Mouse (Mus musculus) gastrocnemius, adult 2 months (tissue): ENCODE measurements around the gene Tmem259. TPM values are rescaled to one million over a fixed set of nuclear protein-coding genes. Genes with fewer than 3 reads are reported as not detected.
A peak's percentile ranks its signal among the peaks of the same experiment; 100 is the strongest.

Experiments
- DNase-seq: peaks from one replicate; pipeline ENCODE4 v3.0.0; 2022
- H3K27ac ChIP-seq: fragments of 200-600 bp; 2 replicates; pipeline ENCODE4 v1.8.1; 2022; ENCODE audit warnings: mild to moderate bottlenecking
- H3K4me3 ChIP-seq: fragments of 200-600 bp; 2 replicates; pipeline ENCODE4 v1.8.1; 2022; ENCODE audit warnings: mild to moderate bottlenecking, moderate library complexity
- CTCF ChIP-seq: fragments of 200-600 bp; IDR thresholded peaks from 2 replicates; pipeline ENCODE4 v1.8.1; 2022; ENCODE audit warnings: antibody characterized with exemption, mild to moderate bottlenecking, moderate library complexity
- intact Hi-C: fragments of 180-260 bp; cut with DNase I; formaldehyde crosslinking; loops from one replicate; pipeline ENCODE4 v1.15.1; 2025
- total RNA-seq, 2 experiments: library from RNA; stranded (reverse); gene quantifications; 2 replicates each; pipeline ENCODE4 v1.2.3; 2021

The Tmem259 gene
- total RNA-seq, 2 experiments from 2014 or later, result 70.9 to 75.1 TPM

DNA sequence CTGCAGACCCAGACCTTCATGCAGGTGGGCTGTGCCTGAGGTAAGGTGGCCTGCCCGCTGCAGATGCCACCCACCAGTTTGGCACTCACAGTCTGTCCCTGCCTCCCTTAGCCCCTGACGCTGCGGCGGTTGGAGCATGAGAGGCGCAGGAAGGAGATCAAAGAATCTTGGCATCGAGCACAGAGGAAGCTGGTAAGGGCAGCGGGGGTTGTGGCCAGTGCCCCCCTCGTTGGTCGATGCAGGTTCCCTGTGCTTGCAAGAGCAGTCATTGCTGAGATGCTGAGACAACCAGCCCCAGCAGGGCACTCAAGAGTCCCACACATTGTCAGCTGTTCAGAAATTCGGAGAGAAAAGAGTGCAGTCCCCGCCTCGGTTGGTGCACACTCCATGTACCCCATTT is 38.0 kb upstream of the Tmem259 start:
- no peak for DNase-seq
- Histone ChIP-seq H3K27ac (no peak overlapping the region), H3K4me3 (no peak overlapping the region)
- TF ChIP-seq CTCF, result no peak
- intact Hi-C loops, result no loop called here

DNA sequence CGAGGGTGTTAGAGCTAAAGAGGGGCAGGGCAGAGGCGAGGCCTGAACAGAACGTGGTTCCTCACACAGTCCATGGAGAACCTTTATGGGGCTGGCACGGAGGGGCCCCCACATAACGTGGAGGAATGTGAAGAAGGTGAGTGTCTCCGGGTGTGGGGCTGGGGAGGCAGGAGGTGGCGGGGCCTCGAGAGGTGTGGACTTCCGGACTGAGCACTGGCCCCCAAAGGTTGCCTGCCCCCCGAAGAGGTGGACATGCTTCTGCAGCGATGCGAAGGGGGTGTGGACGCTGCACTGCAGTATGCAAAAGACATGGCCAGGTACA is 37.2 kb upstream of the Tmem259 start:
- Histone ChIP-seq H3K27ac (no peak overlapping the region), H3K4me3 (no peak overlapping the region)
- no peak for TF ChIP-seq CTCF
- DNase-seq, result no peak
- intact Hi-C loops, result no loop called here

DNA sequence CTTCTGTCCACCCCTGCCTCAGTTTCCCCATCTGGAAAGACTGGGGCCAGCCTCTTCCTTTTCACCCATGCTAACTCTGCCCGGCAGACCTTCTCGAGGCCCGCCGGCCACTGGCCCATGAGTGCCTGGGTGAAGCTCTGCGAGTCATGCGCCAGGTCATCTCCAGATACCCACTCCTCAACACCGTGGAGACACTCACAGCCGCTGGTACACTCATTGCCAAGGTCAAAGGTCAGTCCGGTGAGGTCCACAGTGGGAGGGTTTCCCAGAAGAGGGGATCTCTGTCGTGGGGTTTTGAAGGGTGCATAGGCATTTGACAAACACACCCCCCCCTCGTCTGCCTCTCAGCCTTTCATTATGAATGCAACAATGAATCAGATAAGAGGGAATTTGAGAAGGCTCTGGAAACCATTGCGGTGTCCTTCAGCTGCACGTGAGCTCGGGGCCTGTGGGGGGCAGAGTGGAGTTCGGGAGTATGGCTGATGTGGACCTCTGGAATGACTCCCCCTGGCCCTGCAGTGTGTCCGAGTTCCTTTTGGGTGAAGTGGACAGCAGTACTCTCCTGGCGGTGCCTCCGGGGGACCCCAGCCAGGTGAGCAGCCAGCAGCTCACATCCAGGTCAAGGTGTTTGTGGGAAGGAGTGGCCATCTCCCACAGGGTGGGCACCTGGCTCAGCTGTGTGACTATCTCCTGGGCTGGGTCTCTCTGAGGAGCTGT is 36.6 kb upstream of the Tmem259 start:
- Histone ChIP-seq H3K4me3 (no peak overlapping the region), H3K27ac (no peak overlapping the region)
- TF ChIP-seq CTCF, result no peak
- DNase-seq, result no peak
- intact Hi-C loops, result no loop called here

DNA sequence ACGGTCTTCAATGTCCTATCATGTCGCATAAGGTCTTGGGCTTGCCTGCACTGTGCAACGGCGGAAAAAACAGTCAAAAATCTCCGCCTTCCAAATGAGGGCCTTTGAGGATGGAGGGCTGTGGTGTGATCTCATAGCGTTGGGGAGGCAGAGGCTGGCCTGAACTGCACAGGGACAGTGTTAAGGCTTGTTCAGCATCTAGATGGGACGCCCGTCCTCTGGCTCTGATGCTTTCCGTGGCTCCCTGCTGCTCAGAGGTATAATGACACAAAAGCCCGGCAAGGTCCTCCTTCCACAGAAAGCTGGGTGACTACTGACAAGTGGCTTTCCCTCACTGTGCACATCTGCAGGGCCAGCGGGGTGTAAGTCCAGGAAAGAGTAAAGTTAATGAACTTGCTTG is 36.1 kb upstream of the Tmem259 start:
- no peak for TF ChIP-seq CTCF
- intact Hi-C loops, result no loop called here
- peak overlapping the region; percentile 69 for H3K27ac ChIP-seq
- H3K4me3 ChIP-seq, result peak overlapping the region; percentile 50
- no peak for DNase-seq

DNA sequence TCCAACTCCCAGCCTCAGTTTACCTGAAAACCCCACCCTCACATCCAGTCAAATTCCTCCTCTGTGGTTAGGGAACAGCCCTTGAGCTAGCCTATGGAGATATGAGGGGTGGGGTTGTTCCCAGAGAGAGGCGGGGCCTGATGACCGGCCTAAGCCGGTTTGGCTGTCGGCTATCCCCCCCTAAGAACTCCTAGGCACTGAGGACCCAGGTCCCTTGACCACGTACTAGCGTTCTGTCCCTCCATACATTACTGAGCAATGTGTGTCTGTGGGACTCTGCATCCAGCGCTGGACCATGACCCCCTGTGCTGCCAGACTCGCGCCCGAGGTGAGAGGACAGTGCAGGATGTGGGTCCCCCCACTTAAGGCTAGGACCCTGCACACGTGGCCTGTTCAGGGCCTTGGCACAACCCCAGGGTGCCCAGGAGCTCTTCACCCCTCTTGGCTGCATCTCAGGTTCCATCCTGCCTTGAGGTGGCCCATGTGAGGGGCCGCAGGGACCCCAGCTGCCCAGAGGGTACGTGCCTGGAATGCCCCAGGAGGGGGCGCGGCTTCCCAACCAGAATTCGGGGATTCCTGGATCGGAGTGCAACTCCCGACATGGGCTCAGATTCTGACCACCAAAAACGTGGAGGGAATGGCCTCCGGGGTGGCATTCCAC is 35.5 kb upstream of the Tmem259 start:
- intact Hi-C loops, result no loop called here
- Histone ChIP-seq H3K27ac (peak overlapping the region; percentile 69), H3K4me3 (peak overlapping the region; percentile 50)
- no peak for DNase-seq
- TF ChIP-seq CTCF, result peak; percentile 6; the same call in 1 of the 2 replicates

DNA sequence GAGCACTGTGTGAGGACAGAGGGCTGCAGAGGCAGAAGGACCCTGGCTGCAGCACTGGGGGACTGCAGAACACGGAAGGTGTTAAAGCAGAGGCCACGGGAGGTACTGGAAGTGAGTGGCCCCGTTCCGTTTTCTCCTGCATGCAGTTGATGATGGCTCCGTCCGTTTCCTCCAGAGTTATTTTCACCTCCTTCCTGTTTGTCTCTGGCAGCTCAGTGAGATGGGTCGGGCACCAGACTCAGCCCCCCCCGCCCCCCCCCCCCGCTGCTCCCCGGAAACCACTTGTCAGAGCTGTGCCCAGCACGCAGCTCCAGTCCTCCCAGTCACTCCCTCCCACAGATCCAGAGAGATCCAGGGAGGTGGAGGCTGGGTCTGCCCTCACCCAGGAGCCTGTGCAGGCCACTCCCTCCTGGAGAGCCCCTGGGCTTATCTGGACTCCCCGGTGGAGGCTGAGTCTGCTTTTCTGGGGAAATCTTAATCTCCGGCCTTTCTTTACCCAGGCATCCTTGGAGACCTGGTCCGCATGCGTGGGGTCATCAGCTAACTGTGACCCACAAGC is 34.7 kb upstream of the Tmem259 start:
- DNase-seq, result no peak
- no peak for TF ChIP-seq CTCF
- peak overlapping the region; percentile 50 for H3K4me3 ChIP-seq
- H3K27ac ChIP-seq, result peak overlapping the region; percentile 69
- intact Hi-C loops, result no loop called here

DNA sequence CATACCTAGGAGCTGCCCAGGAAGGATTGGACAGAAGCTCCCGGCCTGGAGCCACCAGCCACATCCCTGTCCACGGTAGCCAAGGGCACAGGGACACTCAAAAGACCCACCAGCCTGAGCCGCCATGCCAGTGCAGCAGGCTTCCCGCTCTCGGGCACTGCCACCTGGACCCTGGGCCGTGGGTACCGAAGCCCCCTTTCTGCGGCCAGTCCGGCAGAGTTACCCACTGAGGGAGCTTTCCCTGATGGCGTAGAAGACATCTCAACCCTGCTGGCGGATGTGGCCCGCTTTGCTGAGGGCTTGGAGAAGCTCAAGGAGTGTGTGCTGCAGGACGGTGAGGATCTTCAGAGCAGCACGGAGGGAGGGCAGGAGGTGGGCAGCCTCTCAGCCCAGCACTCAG is 33.6 kb upstream of the Tmem259 start:
- peak overlapping the region; percentile 56 for H3K4me3 ChIP-seq

DNA sequence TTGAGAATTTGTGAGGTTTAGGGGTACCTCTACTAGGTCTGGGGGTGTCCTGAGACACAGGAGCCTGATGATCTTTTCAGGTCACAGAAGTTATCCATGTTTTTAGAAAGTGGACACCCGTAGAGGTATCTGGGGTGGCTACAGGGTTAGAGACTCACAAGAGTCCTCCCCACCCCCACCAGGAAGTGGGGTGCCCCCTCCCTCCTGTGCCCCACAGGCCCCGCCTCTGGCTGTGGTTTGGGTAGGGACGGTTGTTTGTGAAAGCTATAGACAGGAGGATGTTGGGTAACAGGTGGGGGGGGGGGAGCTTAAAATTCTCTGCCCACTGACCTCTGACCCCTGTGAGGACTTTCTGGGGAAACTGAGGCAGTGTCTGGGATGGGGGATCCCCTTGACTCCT is 33.2 kb upstream of the Tmem259 start:
- peak overlapping the region; percentile 56 for H3K4me3 ChIP-seq
- intact Hi-C loops, result no loop called here
- DNase-seq, result no peak
- no peak for TF ChIP-seq CTCF
- H3K27ac ChIP-seq, result peak overlapping the region; percentile 38

More for the DNA sequence above, 33.6 kb upstream of the Tmem259 start:
- intact Hi-C loops, result no loop called here
- DNase-seq, result no peak
- TF ChIP-seq CTCF, result no peak
- H3K27ac ChIP-seq, result peak overlapping the region; percentile 25; the same call in 1 of the 2 replicates

DNA sequence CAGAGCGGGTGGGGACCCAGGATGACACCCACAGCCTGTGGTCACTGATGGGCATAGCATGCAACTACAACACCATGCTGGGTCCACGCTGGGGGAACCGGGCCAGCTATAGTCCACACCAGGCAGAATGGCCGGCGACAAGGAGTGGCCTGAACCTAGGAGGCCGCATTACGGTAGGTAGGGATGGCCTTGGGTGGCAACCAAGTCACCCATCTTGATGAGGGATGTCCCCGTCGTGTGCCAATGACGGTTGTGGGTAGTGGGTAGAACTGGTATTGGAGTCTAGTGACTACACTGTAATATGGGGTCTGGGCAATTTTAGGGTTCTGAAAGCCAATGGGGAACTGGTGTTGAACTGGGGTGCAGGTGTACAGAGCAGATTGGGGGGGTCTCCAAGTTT is 32.8 kb upstream of the Tmem259 start:
- H3K4me3 ChIP-seq, result peak overlapping the region; percentile 55
- no peak for TF ChIP-seq CTCF
- no peak for DNase-seq
- intact Hi-C loops, result no loop called here
- peak overlapping the region; percentile 38 for H3K27ac ChIP-seq

DNA sequence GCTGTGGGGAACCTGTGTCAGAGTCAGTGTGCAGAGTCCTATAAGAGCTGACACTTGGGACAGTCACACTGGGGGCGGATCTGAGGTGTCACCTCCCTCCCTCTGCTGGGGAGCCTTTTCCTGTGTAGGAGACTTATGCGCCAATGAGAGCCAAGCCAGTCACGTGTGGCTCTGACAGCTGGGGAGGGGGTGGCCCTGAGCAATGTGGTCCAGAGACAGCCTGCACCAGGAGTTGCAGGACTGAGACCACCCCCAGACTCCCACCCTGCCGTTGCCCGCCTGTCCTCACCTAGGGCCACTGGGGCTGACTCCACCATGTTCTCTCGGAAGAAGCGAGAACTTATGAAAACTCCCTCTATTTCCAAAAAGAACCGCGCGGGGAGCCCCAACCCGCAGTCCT is 32.4 kb upstream of the Tmem259 start, which contains the start of gene Arhgap45:
TSS of gene Arhgap45 (plus strand) at position 143 of the 400 bp plus-strand sequence.
- TF ChIP-seq CTCF, result no peak
- no peak for DNase-seq
- peak within 1 kb of the TSS; percentile 55 for H3K4me3 ChIP-seq
- peak within 1 kb of the TSS; percentile 38 for H3K27ac ChIP-seq
- intact Hi-C loops, result no loop called here

DNA sequence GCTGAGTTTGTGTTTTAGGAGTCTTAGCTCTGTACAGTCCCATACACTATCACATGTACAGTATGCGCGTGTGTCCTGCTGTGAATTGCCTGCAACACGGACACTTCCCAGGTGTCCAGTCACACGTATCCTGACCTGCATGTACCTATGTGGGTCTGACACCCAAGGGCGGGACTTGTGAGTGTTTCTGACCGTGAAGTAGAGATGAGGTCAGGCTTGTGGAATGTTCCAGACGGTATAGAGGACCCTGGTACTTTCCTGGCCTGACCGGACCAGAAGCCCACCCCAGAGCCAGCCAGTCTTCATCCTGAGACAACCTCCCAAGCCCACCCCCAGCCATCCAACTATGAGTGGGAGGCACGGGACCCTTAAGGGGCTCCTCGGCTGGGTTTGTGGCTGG is 31.5 kb upstream of the Tmem259 start:
- intact Hi-C loops, result no loop called here
- H3K4me3 ChIP-seq, result no peak overlapping the region
- no peak overlapping the region for H3K27ac ChIP-seq
- no peak for TF ChIP-seq CTCF
- DNase-seq, result no peak

DNA sequence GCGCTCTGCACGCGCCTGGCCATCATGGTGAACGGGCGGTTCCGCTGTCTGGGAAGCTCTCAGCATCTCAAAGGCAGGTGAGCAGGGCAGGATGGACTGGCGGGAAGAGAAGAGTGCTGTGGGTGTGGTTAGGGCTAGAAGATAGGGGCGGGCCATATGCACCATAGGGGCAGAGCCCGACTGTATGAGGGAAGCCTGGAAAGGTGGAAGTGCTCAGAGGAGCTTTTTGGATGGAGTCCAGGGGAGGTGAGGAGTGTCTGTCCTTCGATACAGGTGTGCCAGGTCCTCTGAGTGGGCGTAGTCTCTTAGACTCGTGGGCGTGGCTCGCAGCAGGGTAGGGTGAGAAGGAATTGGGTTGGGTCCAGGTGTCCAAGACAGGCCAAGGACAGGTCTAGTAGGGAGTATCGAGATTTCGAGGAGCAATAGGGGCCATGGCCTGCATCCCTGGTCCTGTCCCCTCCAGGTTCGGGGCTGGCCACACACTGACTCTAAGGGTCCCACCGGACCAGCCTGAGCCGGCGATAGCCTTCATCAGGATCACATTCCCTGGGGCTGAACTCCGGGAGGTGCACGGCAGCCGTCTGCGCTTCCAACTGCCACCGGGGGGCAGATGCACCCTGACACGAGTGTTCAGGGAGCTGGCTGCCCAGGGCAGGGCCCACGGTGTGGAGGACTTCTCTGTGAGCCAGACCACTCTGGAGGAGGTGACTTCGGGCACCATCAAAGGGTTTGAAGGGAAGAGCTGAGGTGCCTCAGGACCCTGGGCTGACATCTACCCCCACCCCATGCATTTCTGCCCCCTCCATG is 30.6 kb upstream of the Tmem259 start:
- DNase-seq, result no peak
- intact Hi-C loops, result no loop called here
- H3K27ac ChIP-seq, result no peak overlapping the region

DNA sequence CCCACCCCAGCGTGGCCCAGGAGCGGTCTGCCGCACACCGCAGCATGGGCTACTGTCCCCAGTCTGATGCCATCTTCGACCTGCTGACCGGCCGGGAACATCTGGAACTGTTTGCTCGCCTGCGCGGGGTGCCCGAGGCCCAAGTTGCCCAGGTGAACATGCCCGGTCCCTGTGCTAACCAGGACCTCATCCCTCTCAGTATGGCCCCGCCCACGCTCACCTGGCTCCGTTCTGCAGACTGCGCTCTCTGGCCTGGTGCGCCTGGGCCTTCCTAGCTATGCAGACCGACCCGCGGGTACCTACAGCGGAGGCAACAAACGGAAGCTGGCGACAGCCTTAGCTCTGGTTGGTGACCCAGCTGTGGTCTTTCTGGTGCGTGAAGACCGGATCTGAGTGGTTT is 29.5 kb upstream of the Tmem259 start:
- no peak overlapping the region for H3K4me3 ChIP-seq
- intact Hi-C loops, result no loop called here
- no peak for DNase-seq
- no peak overlapping the region for H3K27ac ChIP-seq
- no peak for TF ChIP-seq CTCF

More for the DNA sequence above, 30.6 kb upstream of the Tmem259 start:
- peak; percentile 29; the same call in 1 of the 2 replicates for TF ChIP-seq CTCF
- no peak overlapping the region for H3K4me3 ChIP-seq
